Mouse (Mus musculus): Measurements from ENCODE around the gene Ptges3. TPM values are rescaled to one million over a fixed set of nuclear protein-coding genes. Genes with fewer than 3 reads are reported as not detected.

The Ptges3 gene
- total RNA-seq, 2 experiments from 2014 or later = 44.0 to 65.8 TPM

DNA sequence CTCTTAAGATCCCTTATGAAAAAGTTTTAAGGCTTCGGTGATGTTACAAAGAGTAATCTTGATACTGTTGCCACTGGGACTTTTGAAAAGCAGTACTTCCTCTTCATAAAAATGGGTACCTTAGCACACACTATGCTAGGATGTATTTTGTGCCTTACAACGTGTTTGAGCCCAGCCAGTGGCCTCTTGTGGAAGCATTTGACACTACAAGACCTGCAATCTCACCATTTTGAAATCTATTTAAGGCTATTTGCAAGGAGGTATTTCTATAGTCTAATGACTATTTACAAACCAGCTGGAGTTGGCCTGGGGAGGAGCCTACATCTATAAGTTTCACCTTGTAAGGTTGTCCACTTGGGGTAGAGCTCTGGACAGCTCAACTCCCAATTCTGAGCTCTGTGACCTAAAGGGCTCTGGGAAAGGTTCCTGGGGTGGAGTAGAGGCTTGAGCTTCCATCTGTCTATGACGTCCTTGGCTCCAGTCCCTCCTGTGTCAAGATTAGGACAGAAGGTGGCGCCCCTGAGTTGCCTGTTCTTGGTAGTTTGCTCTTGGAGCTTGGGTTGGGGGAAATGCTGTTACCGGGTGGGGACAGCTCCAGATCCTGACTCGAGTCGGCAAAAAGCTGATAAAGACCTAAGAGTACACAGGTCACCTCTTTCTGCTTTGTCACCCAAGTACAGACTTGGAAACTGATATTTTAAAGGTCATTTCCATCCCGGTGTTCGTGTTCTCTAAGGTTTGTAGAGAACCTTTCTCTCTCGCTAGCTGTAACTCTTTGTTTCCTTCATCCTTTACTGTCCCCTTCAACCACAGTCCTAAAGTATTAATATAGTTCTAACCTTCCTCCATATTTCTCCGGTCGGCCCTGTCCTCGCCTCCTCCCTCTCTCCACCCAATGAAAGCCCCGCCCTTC is 32.2 kb downstream of the Ptges3 start:
- peak; percentile 51 for ATAC-seq (replicated peaks; ENCODE audit: low FRiP score, poor library complexity, severe bottlenecking)

DNA sequence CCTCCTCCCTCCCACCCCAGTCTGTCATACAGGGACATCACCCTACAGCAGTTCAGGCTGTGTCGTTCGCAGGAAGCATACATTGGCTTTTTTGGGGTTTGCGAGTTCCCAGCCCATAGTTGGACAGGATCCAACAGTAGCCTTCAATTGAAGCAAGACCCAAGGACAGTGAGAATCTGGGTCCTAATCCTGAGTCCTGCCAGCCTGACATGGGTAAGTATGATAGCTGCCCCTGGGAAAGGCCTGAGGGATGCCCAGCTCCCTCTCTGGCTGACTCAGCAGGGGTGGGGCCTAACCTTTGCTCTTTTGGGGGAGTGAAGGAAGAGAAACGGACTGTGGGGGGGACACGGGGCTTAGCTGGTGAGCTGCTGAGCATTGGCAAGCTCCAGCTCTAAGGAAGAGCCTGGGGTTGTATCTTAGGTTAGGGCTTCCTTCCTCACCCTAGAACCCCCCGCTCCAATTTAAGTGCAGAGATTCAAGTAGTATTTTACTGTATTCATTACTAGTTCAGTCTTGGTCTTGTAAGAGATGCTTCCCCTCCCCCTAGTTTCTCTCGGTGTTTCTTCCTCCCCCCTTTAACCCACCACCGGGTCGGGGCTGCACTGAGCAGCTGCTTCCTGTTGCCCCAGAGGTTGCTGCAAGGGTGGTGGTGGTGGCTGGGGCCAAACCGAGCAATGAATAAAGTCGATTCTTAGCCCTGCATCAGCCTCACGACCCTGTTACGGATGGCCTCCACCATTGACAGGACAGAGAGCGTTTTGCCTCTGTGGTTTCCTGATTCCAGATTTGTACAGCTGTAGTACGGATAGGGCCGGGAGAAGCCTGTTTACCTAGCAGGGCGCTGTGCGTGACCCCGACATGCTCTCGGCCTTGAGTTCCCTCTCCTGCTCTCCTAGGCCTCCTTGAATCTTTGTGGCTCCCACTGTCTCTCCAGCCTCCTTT is 33.1 kb downstream of the Ptges3 start, which contains the start of gene Baz2a:
TSS of gene Baz2a (plus strand) at position 14 of the 942 bp plus-strand sequence.
- ATAC-seq (replicated peaks; ENCODE audit: low FRiP score, poor library complexity, severe bottlenecking) = peak; percentile 59

DNA sequence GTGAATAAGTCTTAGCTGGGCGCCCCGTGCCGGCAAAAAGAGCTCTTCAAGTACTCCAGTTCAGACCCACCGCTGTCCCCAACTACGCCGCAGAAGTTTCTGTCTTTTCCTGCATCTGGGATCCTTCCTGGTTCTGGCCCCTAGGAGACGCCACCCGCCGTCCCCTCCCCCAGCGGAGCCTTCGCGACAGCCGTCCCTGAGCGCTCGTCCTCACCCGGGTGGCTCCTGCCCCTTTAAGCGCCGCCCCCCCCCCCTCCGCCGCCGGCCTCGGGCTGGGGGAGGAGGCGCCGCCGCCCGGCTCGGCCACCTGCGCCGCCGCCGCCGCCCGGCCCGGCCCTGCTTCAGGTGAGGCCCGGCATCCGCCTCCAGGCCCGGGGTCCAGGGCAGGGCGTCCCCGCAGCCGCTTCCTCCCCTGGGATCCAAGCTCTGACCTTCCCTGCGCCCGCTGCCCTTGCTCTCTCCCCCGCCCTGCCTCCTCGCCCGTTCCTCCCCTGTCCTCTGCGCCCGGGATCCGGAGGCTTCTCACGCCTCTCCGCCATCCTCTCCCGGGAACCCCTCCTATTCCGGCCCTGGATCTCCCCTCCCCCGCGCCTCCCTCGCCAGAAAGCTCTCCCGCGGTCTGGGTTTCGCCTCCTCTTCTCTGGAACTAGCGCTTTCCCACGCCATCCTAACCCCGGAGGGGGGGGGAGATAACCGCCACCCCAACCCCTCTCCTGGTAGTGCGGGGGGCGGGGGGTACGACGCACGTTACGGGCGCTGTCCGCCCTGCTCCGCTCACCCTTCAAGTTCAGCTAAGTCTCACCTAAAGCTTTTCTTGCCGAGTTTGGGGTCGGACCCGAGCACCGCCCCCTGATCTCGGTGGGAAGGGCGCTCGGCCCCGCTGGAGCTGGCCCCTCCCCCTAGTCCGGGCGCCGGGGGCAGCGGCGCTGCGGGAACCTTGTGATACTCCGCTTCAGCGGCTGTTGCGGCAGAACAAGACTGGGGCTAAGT is 34.0 kb downstream of the Ptges3 start:
- peak; percentile 31 for ATAC-seq (replicated peaks; ENCODE audit: low FRiP score, poor library complexity, severe bottlenecking)

DNA sequence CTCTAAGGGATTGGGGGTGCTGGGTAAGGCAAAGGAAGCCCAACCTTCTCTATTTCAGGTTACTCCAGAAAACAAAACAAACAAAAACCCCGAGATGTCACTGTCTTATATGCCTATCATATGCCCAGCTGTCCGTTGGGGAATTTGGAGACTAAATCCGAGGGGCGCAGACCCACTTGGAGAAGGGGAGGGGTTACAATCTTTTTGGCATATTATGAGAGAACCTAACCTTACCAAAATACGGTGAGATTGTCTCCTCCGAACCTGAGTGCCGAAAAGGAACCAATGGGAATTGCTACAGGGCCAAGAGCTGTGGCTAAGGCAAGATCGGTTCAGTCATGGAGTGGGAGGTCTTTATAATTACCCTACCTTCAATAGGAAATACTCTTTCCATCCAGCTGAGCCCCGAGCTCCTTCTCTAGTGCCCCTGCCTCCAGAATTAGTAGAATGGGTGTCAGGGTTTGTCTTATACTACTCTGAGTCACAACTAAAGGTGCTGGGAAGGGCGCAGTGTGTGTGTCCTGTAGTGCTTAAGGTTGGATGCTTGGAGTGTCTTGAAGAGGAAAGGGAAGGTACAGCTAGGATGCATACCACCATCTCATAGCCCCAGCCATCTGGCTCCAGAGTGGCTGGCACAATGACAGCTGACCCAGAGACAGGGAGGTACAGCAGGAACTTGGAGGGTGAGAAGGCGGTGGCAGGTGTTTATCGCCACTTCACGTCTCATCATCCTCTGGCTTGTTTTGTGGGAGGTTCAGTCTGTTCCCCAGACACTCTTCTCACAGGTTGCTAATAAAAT is 34.9 kb downstream of the Ptges3 start:
- ATAC-seq (replicated peaks; ENCODE audit: low FRiP score, poor library complexity, severe bottlenecking) = peak; percentile 53

DNA sequence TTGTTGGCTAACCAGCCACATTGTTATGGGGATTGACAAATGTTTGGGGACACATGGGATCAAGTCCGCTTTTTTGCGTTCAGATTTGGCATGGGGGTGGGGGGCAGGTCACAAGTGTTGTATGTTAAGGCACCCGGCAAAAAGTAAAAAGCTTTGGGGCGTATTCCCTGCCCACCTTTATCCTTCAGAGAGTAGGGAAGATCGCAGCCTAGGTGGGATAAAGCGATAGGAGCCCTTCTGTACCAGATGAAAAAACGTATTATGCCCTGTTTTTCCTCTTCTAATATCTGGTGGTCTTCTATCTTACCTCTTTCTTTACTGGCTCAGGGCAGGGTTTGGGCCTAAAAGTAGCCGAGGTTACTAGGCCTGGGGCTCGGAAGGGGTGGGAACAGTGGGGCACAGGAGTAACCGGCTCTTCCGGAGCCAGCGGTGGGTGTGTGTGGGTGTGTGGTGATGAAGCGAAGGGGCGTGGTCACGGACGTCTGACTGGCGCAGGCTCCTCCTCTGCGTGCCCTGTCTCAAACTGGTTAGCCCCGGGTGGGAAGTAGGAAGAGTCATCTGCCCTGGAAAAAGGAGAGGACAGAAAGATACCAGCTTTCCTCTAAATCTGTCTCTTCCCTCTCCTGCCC is 35.7 kb downstream of the Ptges3 start:
- ATAC-seq (replicated peaks; ENCODE audit: low FRiP score, poor library complexity, severe bottlenecking) = peak; percentile 55

DNA sequence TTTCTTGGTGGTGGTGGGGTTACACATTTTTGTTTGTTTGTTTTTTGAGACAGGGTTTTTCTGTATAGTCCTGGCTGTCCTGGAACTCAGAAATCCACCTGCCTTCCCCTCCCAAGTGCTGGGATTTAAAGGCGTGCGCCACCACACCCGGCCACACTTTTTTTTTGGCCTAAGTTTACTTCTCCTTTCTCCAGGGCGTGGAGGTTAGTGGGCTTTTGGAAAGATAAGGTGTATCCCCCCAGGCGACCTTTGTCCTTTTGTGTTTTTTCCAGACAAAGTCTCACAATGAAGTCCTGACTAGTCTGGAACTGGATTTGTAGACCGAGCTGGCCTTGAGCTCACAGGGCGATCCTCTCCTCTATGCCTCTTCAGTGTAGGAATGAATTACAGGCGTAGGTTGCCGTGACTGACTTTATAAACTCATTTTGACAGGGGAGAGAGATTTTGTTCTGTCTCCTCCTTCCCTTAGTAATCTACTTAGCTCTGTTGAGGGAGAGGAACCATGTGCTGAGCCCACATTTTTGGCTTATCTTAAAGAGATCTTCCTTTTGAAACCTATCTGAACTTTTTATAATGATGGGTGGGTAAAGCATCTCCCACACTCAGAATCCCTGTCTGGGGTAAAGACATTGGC is 36.4 kb downstream of the Ptges3 start:
- ATAC-seq (replicated peaks; ENCODE audit: low FRiP score, poor library complexity, severe bottlenecking) = no peak

- ATAC-seq (replicated peaks; ENCODE audit: low FRiP score, poor library complexity, severe bottlenecking) = no peak
Measured at GRCm38 (mm10) chr10:128096313-128096692, 37.5 kb downstream of the Ptges3 start.

DNA sequence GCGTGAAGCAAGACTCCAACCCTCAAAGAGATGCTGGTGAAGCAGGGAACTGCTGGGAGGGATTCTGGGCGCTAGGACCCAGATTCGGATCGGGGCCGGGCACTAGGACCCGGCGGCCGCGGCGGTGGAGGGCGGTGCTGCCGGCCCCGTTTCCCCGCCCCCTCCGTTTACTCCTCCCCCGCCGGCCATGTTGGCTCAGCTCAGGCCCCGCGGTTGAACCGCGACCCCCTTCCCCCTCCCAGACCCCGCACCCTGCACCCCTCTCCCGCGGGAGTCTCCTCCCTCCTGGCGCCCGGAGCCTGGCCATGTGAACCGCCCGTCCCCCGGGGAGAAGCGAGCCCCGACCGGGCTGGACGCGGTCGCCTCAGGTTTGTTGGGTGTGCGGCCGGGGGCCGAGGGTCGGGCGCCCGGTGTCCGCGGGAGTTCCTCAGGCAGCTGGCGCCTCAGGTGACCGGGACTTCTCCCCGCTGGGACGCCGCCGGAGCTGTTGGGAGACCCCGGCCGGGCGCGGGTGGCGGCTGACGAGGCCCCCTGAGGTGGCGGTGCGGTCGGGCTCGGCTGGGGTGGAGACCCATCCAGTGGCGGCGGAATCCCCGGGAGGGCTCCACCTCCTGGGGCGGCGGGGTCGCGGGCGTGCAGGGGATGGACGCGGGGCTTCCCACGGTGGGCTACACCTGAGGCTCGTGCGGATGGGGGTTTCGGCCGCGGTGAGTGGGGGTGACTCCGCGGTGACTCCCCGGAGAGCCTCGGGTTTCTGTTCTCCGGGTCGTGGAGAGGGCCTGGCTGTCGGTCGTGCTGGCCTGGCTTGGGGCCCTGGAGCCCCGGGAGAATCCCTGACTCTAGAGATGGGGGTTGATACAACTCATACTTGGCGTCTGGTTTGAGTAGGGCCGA is 38.2 kb downstream of the Ptges3 start:
- ATAC-seq (replicated peaks; ENCODE audit: low FRiP score, poor library complexity, severe bottlenecking) = peak; percentile 51

GRCm38 (mm10) chr10:128097587-128097971 is 38.8 kb downstream of the Ptges3 start:
- no peak for ATAC-seq (replicated peaks; ENCODE audit: low FRiP score, poor library complexity, severe bottlenecking)

DNA sequence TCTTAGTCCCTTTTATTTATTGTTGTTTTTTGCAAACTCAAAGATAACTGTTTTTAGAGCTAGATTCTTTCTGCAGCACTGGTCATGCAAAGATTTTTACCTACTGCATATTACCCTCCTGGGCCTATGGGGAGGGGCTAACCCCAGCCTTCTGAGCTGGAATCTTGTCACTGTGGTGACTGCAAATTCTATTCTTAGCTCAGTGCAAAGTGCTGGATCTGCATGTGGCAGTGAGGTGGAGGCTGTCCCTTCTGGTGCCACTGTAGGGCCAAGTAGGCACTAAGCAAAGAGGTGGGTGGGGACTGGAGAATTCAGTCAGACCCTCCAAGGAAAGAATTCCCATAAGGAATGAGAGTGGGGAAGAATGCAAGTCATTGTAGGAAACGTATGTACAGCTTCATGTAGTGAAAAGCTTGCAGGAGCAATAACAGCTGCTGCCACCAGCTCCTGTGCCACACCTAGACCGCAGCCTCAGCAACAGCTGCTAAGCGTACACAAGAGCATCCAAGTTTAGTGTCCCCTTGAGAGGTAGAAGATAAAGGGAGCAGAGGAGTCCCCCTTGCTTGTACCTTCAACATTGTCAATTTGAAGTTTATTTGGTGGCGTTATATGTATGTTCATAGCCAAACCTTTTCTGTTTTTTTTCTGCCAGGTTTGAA is 51.5 kb downstream of the Ptges3 start:
- no peak for ATAC-seq (replicated peaks; ENCODE audit: low FRiP score, poor library complexity, severe bottlenecking)

GRCm38 (mm10) chr10:128111227-128111626 is 52.5 kb downstream of the Ptges3 start:
- no peak for ATAC-seq (replicated peaks; ENCODE audit: low FRiP score, poor library complexity, severe bottlenecking)

- no peak for ATAC-seq (replicated peaks; ENCODE audit: low FRiP score, poor library complexity, severe bottlenecking)
Measured at GRCm38 (mm10) chr10:128123833-128124232, 65.1 kb downstream of the Ptges3 start.

DNA sequence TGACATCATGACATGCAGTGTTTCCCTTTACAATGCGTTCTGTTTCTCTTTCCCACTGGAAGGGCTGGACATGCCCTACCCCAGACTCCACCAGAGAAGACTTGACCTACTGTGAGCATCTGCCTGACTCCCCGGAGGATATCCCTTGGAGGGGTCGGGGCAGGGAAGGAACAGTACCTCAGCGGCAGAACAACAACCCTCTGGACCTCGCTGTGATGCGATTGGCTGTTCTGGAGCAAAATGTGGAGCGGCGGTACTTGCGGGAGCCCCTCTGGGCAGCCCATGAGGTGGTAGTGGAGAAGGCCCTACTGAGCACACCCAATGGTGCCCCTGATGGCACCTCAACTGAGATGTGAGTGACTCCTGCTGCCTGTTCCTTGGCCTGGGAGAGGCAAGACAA is 66.1 kb downstream of the Ptges3 start:
- ATAC-seq (replicated peaks; ENCODE audit: low FRiP score, poor library complexity, severe bottlenecking) = no peak

DNA sequence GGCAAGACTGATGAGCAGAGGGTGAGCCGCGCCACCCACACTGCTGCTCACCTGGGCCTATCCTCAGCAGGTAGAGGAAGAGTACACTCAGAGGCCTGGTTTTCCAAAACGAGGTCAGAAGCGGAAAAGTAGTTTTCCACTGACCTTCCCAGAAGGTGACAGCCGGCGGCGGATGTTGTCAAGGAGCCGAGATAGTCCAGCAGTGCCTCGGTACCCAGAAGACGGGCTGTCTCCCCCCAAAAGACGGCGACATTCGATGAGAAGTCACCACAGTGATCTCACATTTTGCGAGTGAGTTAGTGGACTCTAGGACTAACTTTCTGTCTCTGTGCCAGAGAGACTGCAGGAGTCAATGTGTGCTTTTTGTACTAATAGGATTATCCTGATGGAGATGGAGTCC is 67.2 kb downstream of the Ptges3 start:
- ATAC-seq (replicated peaks; ENCODE audit: low FRiP score, poor library complexity, severe bottlenecking) = no peak

All from erythroblast, adult 5-6 weeks (primary cell).